Mouse (Mus musculus) CH12F3 (cell line): Measurements from ENCODE around the gene Cox16.

Experiments
- in situ Hi-C: fragments of 300-500 bp; cut with MboI; formaldehyde crosslinking; loops from 2 replicates; pipeline ENCODE4 v1.14.3; 2020; ENCODE audit warnings: low sequenced_read_pairs

Cox16 gene

GRCm38 (mm10) chr12:81331046-81331638, 153.8 kb downstream of the Cox16 start:
- in situ Hi-C loops, result no loop called here

- in situ Hi-C loops, result no loop called here
Observed at GRCm38 (mm10) chr12:81324991-81325390, 159.9 kb downstream of the Cox16 start.

GRCm38 (mm10) chr12:81324116-81324515, 160.8 kb downstream of the Cox16 start:
- in situ Hi-C loops, result no loop called here

- in situ Hi-C loops, result no loop called here
Observed at GRCm38 (mm10) chr12:81321021-81321420, 163.9 kb downstream of the Cox16 start.

GRCm38 (mm10) chr12:81317811-81318210, 167.1 kb downstream of the Cox16 start:
- in situ Hi-C loops, result no loop called here

GRCm38 (mm10) chr12:81315953-81316352, 169.0 kb downstream of the Cox16 start:
- in situ Hi-C loops, result no loop called here
